Mouse (Mus musculus) urinary bladder, postnatal 10 days (tissue): ENCODE measurements at regions not wholly inside any gene's neighbourhood (a gene's known extent, or its start where the extent isn't known, plus 50 kb on each side); places are given as distances from the start of the nearest gene placed in this dataset.

Experiments used
- DNase-seq: peaks from one replicate; pipeline ENCODE4 v3.0.0; 2022; ENCODE audit warnings: low spot score

- no peak for DNase-seq
Observed at GRCm38 (mm10) chr2:167821186-167821585, 110.7 kb upstream of the Ptpn1 start.

- no peak for DNase-seq
Observed at GRCm38 (mm10) chr2:167818799-167819198, 113.1 kb upstream of the Ptpn1 start.

GRCm38 (mm10) chr2:167817030-167817429 is 114.8 kb upstream of the Ptpn1 start:
- DNase-seq: no peak

- DNase-seq: no peak
Observed at GRCm38 (mm10) chr2:167815123-167815522, 116.7 kb upstream of the Ptpn1 start.

- DNase-seq: no peak
Observed at GRCm38 (mm10) chr2:167809256-167809655, 119.6 kb upstream of the Tmem189 start.

GRCm38 (mm10) chr2:167805629-167806304 is 116.1 kb upstream of the Tmem189 start:
- no peak for DNase-seq

- no peak for DNase-seq
Observed at GRCm38 (mm10) chr2:167804493-167805227, 115.0 kb upstream of the Tmem189 start.

- no peak for DNase-seq
Observed at GRCm38 (mm10) chr2:167802494-167802893, 112.9 kb upstream of the Tmem189 start.

GRCm38 (mm10) chr2:167801389-167801788 is 111.8 kb upstream of the Tmem189 start:
- no peak for DNase-seq

- no peak for DNase-seq
Observed at GRCm38 (mm10) chr2:167800648-167801245, 111.1 kb upstream of the Tmem189 start.

- DNase-seq: no peak
Observed at GRCm38 (mm10) chr2:167799629-167800387, 110.2 kb upstream of the Tmem189 start.

- DNase-seq: no peak
Observed at GRCm38 (mm10) chr2:167798969-167799513, 109.4 kb upstream of the Tmem189 start.

- DNase-seq: no peak
Observed at GRCm38 (mm10) chr2:167798076-167798782, 108.6 kb upstream of the Tmem189 start.

GRCm38 (mm10) chr2:167795491-167795890 is 105.9 kb upstream of the Tmem189 start:
- DNase-seq: no peak

GRCm38 (mm10) chr2:167793916-167794315 is 104.3 kb upstream of the Tmem189 start:
- DNase-seq: no peak

GRCm38 (mm10) chr2:167792753-167793152 is 103.1 kb upstream of the Tmem189 start:
- no peak for DNase-seq

- DNase-seq: no peak
Observed at GRCm38 (mm10) chr2:167792330-167792729, 102.7 kb upstream of the Tmem189 start.

GRCm38 (mm10) chr2:167789471-167789923 is 99.9 kb upstream of the Tmem189 start:
- DNase-seq: no peak

GRCm38 (mm10) chr2:167786951-167787350 is 97.3 kb upstream of the Tmem189 start:
- no peak for DNase-seq

- no peak for DNase-seq
Observed at GRCm38 (mm10) chr2:167784353-167784752, 94.7 kb upstream of the Tmem189 start.

- no peak for DNase-seq
Observed at GRCm38 (mm10) chr2:167783374-167783773, 93.8 kb upstream of the Tmem189 start.
